Mouse (Mus musculus) yolk sac, embryonic 10.5 days (tissue): Measurements from ENCODE around the gene Ogdh.
"Not testable (repeated sequence)": the region's sequence is repeated elsewhere in the genome, so short reads cannot be mapped to it uniquely, and the experiment has no call there.

Source experiments
- DNase-seq: peaks from one replicate; pipeline ENCODE4 v3.0.0-alpha.2; 2017; ENCODE audit warnings: low spot score

The Ogdh gene

GRCm38 (mm10) chr11:6367156-6367555 is 75.7 kb downstream of the Ogdh start:
- DNase-seq = no peak

GRCm38 (mm10) chr11:6367986-6368385 is 76.6 kb downstream of the Ogdh start:
- DNase-seq = not testable (repeated sequence)

- no peak for DNase-seq
Measured at GRCm38 (mm10) chr11:6371376-6372155, 80.1 kb downstream of the Ogdh start.

- DNase-seq = no peak
Measured at GRCm38 (mm10) chr11:6372784-6373183, 81.4 kb downstream of the Ogdh start.

- no peak for DNase-seq
Measured at GRCm38 (mm10) chr11:6380916-6381315, 89.5 kb downstream of the Ogdh start.

GRCm38 (mm10) chr11:6388126-6388725 is 96.8 kb downstream of the Ogdh start:
- no peak for DNase-seq

- DNase-seq = peak; percentile 97
Measured at GRCm38 (mm10) chr11:6388726-6389413, 97.4 kb downstream of the Ogdh start, which contains the start of gene Zmiz2. TSS of gene Zmiz2 (plus strand) at chr11:6389074.

- peak; percentile 23 for DNase-seq
Measured at GRCm38 (mm10) chr11:6389483-6389921, 98.1 kb downstream of the Ogdh start.

GRCm38 (mm10) chr11:6390376-6391053 is 99.1 kb downstream of the Ogdh start:
- DNase-seq = no peak

- no peak for DNase-seq
Measured at GRCm38 (mm10) chr11:6391516-6392276, 100.3 kb downstream of the Ogdh start.

- no peak for DNase-seq
Measured at GRCm38 (mm10) chr11:6392857-6393256, 101.4 kb downstream of the Ogdh start.

- no peak for DNase-seq
Measured at GRCm38 (mm10) chr11:6393866-6394265, 102.4 kb downstream of the Ogdh start.

GRCm38 (mm10) chr11:6395565-6395964 is 104.1 kb downstream of the Ogdh start:
- no peak for DNase-seq

- DNase-seq = no peak
Measured at GRCm38 (mm10) chr11:6398141-6398540, 106.7 kb downstream of the Ogdh start.

- no peak for DNase-seq
Measured at GRCm38 (mm10) chr11:6402515-6403510, 111.4 kb downstream of the Ogdh start.

GRCm38 (mm10) chr11:6403830-6404405 is 112.5 kb downstream of the Ogdh start:
- DNase-seq = no peak

GRCm38 (mm10) chr11:6404699-6405566 is 113.5 kb downstream of the Ogdh start:
- DNase-seq = no peak

- no peak for DNase-seq
Measured at GRCm38 (mm10) chr11:6405591-6406081, 114.2 kb downstream of the Ogdh start.
